Mouse (Mus musculus) C2C12 (cell line): ENCODE data around the gene Dennd6a.

Experiments
- CTCF ChIP-seq: IDR thresholded peaks from one replicate; pipeline ENCODE4 v1.5.1; 2011; ENCODE audit not compliant: control insufficient read depth, insufficient read depth, insufficient read length
- MAX ChIP-seq: IDR thresholded peaks from one replicate; pipeline ENCODE4 v1.6.1; 2011; ENCODE audit warnings: mild to moderate bottlenecking, control low read depth
- MYOG ChIP-seq: IDR thresholded peaks from one replicate; pipeline ENCODE4 v1.6.1; 2011; ENCODE audit not compliant: control insufficient read depth, insufficient read length; ENCODE audit errors: extremely low read depth
- USF1 ChIP-seq: IDR thresholded peaks from one replicate; pipeline ENCODE4 v1.6.1; 2011; ENCODE audit warnings: low read depth, mild to moderate bottlenecking, control low read depth, moderate library complexity

DNA sequence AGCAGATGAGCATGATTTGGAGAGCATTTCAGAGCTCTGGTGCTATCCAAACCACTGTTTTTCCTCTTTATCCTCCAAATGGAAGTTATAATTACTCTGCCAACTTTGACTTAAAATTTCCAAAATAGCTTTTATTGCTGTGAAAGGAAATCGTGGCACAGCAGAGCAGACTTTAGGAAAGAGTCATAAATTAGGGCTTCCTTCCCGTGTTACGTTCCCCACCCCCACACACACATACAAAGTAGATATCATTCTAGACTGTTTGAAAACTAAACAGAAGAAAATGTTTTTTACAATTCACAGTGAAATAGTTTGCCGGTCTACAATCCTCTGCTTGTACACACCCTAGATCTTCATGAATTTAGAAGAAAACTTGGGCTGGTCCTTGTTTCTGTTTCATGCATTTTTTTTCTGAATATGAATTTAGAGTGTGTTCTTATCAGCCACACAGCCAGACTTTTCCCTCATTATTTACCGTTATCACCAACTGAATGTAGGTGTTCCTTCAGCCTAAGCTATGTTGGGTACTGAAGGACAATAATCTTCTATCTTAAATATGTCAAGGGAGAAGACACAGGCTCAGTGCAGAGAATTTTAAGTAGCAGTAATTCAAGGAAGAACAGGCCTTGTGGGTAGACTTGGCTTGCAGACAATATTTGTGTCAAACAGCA lies 22.2 kb downstream of the Dennd6a start:
- TF ChIP-seq CTCF (no peak), USF1 (no peak), MYOG (no peak), MAX (no peak)
